Mouse (Mus musculus) midbrain, embryonic 14.5 days (tissue): ENCODE measurements around the gene Tbccd1. TPM values are rescaled to one million over a fixed set of nuclear protein-coding genes. Genes with fewer than 3 reads are reported as not detected.

ENCODE experiments used
- polyA plus RNA-seq: library from polyadenylated mRNA; unstranded; fragments of >200 nt; fragmentation: Nextera tagmentation; extraction: Ambion mirVana; gene quantifications from 2 replicates; pipeline ENCODE4 v1.2.1, GENCODE M21; 2014

The Tbccd1 gene
- polyA plus RNA-seq, 1 experiment from 2014 or later: 25.5 TPM

Other genes starting within 250 kb of the Tbccd1 start
- 0.76 and 0.84 TPM in 2 replicates for gene Dgkg, start 200.4 kb downstream of the Tbccd1 start, polyA plus RNA-seq
- 0.25 TPM in 1 of 2 replicates, not detected in the other for gene Crygs, start 46.1 kb downstream of the Tbccd1 start, polyA plus RNA-seq
- gene Dnajb11, start 176 bp upstream of the Tbccd1 start, polyA plus RNA-seq: 73.0 and 89.5 TPM in 2 replicates
- not detected in 2 replicates for gene Ahsg, start 33.6 kb upstream of the Tbccd1 start, polyA plus RNA-seq
- gene Fetub, start 60.7 kb upstream of the Tbccd1 start, polyA plus RNA-seq: not detected in 2 replicates
- 0.12 and 0.28 TPM in 2 replicates for gene Hrg, start 93.4 kb upstream of the Tbccd1 start, polyA plus RNA-seq
- gene Kng2, start 171.8 kb upstream of the Tbccd1 start, polyA plus RNA-seq: not detected in 2 replicates
- gene Kng1, start 200.2 kb upstream of the Tbccd1 start, polyA plus RNA-seq: not detected in 2 replicates
- 337 and 373 TPM in 2 replicates for gene Eif4a2, start 249.8 kb upstream of the Tbccd1 start, polyA plus RNA-seq